Mouse (Mus musculus) CD8-positive naive resting alpha-beta T cell, adult 2 months (primary cell): ENCODE measurements at regions not wholly inside any gene's neighbourhood (a gene's known extent, or its start where the extent isn't known, plus 50 kb on each side); places are given as distances from the start of the nearest gene placed in this dataset.

Source experiments
- DNase-seq, 2 experiments: peaks; one replicate each; pipeline ENCODE4 v3.0.0; 2022; ENCODE audit warnings: low read depth in 2 of 2, low spot score in 2 of 2

DNA sequence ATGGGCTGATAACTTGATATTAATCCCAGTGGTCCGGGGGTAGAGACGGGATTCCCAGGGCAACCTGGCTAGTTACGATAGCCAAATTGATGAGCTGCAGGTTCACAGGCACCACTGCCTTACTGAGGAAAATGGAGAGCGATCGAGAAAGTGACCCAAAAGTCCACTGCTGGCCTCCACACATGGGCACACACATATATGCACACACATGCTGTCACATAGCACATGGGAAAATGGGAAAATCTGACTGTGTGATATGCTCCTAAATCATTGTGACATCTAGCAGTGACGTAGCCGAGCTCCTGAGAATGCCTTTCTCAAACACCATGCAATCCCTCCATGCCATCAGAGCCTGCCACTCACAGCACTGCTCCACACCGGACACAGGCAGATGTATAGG lies 83.8 kb upstream of the Cpsf6 start:
- DNase-seq = no peak

DNA sequence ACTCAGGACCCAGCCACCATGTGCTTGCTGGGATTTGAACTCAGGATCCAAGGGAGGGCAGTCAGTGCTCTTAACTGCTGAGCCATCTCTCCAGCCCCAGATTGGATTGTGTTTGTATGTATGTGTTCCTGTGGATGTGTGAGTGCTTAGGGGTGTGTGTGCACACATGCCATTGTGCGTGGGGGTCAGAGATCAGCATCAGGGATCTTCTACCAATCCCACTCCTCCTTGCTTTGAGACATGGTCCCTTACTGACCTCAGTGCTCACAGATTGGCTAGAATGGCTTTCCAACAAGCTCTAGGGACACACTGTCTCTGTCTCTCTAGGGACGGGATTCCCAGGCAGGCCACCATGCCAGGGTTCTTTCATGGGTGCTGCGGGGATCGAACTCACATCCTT lies 83.1 kb upstream of the Cpsf6 start:
- DNase-seq = no peak

GRCm38 (mm10) chr10:117461791-117462516 lies 82.1 kb upstream of the Cpsf6 start:
- DNase-seq = no peak

GRCm38 (mm10) chr10:117461261-117461660 lies 81.4 kb upstream of the Cpsf6 start:
- no peak for DNase-seq

DNA sequence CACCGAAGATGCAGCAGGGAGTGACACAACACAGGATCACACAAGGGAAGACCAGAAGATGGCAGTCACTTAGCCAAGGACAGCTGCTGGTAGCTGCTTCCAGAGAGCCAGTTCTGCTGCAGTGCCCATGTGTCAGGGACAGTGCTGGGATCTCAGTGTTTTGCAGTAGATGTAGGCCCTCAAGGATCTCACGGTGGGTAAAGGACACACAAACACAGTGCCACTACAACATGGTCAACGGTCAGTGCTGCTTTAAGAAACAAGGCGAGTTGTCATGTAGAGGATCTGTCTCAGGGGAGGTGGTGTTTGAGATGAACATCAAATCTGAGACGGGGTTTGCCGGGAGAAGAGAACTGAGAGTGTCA lies 80.5 kb upstream of the Cpsf6 start:
- no peak for DNase-seq

DNA sequence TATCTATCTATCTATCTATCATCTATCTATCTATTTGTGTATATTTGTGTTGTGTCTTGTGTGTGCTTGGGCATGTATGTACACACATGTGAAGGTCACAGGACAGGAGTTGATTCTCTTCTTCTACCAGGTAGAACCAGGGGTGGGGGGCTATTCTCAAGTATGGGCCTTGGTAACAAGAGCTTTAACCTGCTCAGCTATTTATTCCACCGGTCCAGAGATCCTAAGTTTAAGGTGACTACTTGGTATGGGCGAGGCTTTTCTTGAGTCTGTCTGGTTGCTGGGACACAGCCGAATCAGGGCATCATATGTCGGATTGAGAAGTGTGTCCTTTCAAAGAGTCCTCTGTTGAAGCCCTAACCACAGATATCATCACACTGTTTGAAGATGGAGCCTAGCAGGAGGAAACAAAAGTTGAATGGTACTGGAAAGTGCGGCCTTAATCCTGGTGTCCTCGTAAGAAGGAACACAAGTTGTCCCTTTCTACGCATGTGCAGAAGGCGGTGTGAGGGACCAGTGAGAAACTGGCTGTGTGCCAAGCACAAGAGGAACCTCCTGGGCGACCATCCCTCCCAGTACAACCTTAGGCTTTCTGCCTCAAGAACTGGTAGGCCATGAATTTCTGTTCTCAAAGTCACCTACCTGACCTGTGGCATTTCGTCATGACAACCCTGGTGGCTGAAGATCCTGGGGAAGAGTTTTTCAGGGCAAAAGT lies 80.0 kb upstream of the Cpsf6 start:
- no peak for DNase-seq

GRCm38 (mm10) chr10:117459041-117459475 lies 79.2 kb upstream of the Cpsf6 start:
- DNase-seq = no peak

DNA sequence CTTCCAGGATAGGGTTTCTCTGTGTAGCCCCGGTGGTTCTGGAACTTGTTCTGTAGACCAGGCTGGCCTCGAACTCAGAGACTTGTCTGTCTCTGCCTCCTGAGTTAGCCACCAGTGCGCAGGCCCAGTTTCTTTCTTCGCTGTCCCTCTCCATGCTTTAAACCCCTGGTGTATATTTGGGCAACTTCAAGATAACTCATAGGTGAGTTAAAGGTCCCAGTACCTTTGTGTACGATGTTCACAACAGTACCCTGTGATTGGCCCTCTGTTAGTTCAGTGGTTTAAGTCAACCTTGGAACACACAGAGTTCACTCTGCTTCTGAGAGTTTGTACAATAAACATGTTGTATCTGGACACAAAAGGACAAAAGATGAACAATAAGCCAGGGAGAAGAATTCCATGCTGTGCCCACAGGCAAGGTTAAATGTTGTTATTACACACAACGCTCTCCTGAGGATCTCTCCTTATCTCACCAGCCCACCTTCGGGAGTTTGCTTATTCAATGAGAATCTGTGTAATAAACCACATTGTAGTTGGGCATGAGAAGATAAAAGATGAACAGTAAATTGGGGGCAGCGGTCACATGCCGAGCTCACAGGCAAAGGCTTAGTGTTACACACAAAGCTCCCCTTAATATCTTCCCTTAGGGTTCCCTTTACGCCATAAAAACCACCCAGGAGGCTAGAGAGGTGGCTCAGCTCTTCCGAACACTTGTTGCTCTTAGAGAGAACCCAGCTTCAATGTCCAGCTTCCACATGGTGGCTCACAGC lies 78.6 kb upstream of the Cpsf6 start:
- DNase-seq = no peak

DNA sequence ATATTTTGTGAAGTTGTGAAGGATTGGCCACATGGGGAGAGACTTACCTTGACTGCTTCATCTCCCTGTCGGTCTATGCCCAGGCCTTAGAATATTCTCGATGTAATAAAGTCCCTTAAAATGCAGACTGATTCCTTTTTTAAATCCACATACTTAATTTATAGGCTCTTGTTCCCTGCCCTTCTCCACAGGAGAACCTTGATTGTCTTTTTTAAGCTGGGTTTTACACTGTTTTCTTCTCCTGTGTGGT lies 77.8 kb upstream of the Cpsf6 start:
- no peak for DNase-seq

DNA sequence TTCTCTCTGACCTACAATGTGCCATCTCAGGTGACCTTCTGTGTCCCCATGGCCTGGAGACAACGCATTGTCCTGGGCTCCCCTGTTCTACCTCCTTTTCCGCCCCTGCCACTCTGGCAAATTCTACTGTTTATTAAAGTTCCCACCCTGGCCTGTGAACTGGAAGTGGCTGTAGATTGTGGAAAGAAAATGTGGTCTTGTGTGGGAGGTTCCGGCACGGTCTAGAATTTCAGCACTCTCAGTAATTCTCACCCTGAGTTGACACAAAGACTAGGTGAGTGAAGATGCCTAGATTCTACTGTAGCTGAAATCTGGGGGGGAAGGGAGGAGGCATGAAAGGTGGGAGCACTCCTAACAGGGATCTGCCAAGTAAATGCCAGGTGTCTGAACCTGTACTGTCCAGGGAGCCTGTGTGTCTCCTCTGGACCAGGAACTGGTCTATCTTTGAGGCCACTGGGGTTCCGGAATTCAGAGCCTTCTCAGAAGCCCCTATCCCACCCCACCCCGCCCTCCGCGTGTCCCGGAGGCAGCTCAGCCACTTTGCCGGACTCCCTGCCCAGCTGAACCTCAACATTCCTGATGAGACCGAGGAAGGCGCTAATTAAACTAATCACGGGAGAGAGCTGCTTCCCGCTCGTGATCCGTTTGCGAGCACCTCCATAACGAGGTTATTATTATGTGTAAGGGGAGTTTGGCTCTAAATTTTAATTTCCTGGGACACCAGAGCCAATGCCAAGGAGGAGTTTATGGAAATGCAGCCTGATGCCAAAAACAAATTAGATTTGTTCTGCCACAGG lies 77.3 kb upstream of the Cpsf6 start:
- no peak for DNase-seq

DNA sequence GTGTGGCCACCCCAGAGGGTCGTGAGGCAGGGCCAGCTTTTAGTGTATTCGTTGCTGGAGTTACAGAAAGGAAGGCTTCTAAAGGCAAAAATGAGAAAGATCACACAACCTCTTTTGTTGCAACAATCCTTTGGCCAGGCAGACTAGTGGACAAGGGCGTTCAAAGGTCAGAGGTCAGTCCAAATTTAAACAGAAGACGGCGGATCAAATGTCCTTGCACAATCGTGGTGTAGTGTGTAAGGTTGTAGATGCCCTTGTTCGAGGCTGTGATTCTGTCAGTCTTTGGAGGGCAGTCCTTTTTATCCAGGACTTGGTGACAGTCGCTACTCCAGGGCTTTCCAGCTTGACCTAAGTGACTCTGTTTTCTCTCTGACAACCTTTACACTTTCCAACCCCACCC lies 76.6 kb upstream of the Cpsf6 start:
- DNase-seq = no peak

DNA sequence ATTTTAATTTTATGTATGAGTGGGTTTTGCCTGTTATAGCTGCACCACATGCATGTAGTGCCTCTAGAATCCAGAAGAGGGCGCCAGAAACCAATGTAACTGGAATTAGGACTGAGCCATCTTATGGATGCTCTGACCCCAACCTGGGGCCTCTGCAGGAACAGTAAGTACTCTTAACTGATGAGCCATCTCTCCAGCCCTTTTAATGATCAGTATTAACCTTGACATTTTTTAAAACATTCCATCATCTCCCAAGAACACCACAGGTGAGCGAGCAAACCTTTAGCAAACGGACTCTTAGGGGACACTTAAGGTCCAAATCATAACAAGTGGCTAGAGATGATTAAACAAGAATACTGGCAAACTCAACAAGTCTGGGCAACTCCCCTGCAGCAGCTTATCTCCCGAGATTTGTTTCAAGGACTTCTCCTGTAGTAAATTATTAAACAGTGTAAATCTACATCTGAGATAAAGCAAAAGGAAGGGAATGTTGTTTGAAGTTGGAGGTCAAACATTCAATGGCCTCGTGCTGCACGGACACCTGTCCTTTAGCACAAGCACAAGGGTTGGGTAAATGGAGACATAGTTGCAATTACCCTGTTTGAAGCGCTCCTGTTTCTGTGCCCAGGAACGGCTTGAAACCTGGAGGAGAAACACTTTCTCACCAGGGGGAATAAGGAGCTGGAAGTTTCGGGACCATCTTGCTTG lies 75.9 kb upstream of the Cpsf6 start:
- DNase-seq = peak in 1 of 2 experiments; percentile 38

DNA sequence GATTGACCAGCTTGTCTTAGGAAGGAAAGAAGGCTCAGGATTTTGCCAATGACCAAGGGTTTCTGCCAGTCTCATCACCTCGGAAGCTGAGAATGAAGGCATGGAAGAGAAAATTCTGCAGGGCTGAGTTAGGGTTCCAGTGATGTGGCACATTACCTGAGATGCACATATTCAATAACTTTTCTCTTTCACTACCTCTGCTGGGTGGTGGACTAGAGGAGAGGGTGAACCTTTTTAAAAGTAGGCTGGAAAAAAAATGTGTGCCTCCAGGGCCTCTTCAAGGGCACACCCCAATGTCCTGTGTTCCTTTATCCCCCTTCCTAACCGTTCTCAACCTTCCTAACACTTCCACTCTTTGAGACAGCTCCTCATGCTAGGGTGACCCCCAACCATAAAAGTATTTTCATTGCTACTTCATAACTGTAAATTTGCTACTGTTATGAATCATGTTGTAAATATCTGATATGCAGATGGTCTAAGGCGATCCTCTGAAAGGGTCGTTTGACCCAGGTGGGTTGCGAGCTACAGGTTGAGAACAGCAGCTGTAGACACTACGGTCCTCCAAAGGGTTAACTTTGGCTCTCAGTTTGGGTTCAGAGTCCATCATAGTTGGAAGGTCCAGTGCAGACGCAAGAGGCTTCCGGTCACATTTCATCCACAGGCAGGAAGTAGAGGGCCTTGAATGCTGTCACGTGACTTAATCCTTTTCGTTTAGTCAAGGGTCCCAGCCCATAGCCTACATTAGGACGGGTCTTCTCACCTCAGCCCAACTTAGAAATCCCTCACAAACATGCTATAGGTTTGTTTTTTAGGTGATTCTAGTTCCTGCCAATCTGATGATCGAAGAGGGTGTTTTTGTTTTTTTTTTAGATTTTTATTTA lies 75.1 kb upstream of the Cpsf6 start:
- DNase-seq = no peak

DNA sequence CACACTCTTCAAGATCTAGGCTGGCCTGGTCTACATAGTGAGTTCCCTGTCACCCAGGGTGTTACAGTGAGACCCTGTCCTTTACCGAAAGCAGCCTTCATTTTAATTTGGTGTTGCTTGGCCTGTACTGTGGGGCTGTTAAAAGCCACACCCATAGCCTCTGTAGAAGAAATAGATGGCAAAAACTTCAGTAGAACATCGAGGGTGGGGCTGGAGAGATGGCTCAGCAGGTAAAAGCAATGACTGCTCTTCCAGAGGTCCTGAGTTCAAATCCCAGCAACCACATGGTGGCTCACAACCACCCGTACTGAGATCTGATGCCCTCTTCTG lies 74.3 kb upstream of the Cpsf6 start:
- no peak for DNase-seq

DNA sequence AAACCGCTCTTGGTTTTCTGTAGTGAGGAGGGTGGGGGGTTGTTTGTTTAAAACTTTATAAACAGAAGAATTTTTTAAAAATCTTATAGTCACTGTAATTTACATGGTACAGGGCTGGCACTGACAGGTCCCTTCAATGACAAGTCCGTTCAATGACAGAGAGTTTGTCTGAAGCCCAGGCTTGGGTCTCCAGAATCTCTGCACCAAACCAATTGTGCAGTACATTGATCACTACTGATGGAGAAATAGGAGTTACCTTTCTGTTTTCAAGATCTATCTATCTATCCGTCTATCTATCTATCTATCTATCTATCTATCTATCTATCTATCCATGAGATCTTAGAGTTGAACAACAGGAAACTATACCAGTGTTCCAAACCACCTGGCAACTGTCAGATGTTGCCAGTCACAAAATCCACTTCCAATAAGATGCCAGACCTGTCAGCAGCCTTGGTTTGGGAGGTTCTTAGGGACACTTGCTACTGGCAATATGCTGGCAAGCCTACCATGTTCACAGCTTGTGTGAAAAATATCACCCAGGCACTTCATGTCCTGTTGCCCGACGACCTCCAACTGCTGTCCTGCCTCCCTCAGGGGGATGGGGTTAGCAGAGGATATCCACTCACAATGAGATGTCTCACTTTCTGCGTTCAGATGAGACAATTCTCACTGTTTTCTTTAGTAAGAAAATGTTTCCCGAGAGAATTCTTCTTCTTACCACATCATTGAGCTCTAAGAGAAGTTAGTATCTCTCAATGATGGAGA lies 73.8 kb upstream of the Cpsf6 start:
- DNase-seq = no peak

DNA sequence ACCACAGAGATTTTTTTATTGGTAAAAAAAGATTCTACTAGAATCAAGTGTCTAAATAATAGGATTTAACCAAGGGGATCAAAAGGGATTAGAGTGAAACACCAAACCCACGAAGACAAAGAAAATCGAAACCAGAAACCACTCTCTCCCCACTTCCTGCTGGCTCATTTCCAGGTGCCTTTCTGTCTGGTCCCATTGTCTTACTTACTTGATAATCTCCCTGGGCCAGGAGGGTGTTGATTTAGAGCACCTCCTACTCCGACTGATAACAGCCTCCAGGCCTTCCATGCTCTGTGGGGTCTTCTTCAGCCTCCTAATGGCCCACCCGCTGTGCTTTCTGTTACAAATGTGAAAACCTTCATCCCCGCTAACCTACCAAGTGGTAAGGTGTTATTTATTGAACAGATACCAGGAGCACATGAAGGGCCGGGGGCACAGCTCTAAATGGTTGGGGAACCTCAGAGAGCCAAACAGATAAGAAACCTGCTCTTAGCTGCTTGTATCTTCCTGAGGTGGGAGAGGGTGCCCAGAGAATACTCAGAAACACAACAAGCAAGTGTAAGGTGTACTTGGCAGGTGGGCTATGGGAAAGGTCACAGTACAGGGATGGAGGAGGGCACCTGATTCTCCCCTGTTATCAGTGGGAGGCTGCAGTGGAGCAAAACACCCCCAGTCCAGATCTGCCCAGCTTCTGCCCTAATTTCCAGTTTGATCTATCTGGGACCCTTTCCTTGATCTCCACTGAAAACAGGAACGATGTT lies 72.6 kb upstream of the Cpsf6 start:
- DNase-seq = peak; percentile 58 to 63

DNA sequence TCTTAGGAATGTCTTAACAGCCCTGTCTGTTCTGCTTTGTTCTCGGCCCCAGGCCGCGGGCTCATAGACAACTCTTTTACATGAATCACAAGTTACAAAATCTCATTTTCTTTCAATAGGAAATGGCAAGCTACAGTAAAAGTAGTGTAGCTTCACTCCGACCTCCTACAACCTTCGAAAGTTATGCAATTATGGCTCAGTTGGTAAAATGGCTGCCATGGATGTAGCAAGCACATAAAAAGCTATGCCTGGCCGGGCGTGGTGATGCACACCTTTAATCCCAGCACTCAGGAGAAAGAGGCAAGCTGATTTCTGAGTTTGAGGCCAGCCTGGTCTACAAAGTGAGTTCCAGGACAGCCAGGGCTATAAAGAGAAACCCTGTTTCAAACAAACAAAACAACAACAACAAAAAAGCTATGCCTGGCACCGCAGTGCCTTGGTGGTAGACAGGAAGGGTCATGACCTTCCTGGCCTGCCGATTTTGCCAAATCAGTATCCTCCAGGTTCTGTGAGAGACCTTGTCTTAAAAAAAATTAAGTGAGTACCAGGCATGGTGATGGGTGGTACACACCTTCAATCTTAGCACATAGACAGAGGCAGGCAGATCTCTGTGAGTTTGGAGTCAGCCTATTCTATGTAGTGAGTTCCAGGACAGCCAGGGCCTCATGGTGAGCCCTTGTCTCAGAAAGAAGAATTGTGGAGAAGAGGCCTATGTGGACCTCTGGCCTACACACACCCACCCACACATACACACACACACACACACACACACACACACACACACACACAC lies 71.8 kb upstream of the Cpsf6 start:
- no peak for DNase-seq

DNA sequence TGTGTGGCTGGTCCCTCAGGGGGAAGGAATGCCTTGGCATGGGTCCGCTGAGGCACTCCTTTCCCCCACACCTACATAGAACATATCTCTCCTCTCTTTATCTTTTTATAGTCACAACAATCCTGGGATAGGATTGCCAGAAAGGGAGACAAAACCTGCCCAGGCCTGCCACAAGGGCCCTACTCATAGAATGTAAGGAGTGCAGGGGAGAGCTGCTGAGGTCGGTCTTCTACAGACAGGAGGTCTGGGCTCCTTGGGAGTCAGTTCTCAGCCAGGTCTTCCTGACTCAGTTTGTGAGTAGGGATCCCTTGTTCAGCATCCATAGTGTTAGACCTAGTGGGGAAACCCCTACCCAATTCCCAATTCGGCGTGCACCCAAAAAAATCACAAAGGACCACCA lies 70.8 kb upstream of the Cpsf6 start:
- no peak for DNase-seq
